Mouse (Mus musculus) heart, adult 18-20 months (tissue): ENCODE data around the gene Nfatc2ip. TPM values are rescaled to one million over a fixed set of nuclear protein-coding genes. Genes with fewer than 3 reads are reported as not detected.

Experiments used
- DNase-seq, 2 experiments: peaks; one replicate each; pipeline ENCODE4 v3.0.0; 2021 to 2022; ENCODE audit warnings: mixed read lengths in 1 of 2
- long read RNA-seq, 2 experiments: library from polyadenylated mRNA; stranded (forward); transcript quantifications; one replicate each; pipeline ENCODE4 v2.0.0; 2021
- total RNA-seq, 2 experiments: library from RNA; stranded (reverse); gene quantifications; 2 replicates each; pipeline ENCODE4 v1.2.3; 2021

Gene Nfatc2ip
- total RNA-seq: 1 to 10 TPM; 3.8 to 3.9 TPM
- long read RNA-seq, experiment 1, partial matches to known transcripts: 0 of 1 reads
- long read RNA-seq, experiment 1, other reads (novel, unspliced or antisense): 1 of 1 reads
- long read RNA-seq, experiment 2, partial matches to known transcripts: 1 of 2 reads
- long read RNA-seq, experiment 2, other reads (novel, unspliced or antisense): 0 of 2 reads

GRCm38 (mm10) chr7:126396298-126397119 is at the start of gene Nfatc2ip:
TSS of gene Nfatc2ip (minus strand) at chr7:126396737.
- DNase-seq: peak; percentile 98 to 99

- no peak for DNase-seq
Observed at GRCm38 (mm10) chr7:126446217-126446616, 49.7 kb upstream of the Nfatc2ip start.

DNA sequence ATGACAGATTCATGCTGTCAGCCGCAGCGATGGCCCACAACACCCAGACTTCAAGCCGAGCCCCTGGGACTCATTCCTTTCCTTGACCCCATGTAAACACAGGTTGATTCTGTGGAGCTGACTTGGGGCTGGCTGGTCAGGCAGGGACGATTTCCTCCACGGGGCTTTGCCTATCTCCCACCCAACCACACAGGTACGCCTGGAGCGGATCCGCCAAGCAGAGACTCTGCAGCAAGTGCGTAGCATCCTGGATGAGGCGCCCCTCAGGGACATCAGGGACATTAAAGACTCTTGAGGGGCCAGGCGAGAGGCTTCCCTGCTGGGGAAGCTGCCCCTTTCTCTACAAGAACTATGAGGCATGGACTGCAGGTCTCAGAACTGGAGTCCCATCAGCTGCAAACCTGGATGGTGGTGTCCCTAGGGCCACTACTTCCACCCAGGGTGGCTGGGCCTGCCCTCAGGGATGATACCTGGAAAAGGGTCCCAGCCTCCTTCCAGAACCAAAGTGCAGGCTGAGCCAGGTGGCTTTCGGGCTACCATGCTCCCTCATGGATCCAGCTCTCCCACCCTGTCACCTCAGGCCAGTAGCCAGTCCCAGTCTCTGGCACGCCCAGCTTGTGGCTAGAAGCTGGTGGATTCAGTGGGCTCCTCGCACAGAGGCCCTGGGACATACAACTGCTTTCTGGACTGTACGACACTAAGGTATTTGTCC is 48.7 kb upstream of the Nfatc2ip start:
- no peak for DNase-seq

DNA sequence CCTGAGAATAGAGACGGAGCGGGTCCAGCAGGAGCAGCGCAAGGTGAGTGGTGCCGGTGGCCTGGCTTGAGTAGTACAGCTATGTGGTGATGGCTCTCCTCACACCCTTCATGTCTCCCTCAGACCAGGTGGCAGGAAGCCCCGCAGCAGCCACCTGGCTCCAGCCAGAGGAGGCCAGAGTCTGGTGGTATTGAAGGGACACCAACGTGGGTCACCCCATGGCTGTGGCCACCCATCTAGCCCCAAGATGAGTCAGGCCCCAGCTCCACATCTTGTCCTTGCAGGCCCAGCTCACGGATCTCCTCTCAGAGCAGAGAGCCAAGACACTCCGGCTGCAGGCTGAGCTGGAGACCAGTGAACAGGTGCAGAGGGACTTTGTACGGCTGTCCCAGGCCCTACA is 48.0 kb upstream of the Nfatc2ip start:
- DNase-seq: no peak

DNA sequence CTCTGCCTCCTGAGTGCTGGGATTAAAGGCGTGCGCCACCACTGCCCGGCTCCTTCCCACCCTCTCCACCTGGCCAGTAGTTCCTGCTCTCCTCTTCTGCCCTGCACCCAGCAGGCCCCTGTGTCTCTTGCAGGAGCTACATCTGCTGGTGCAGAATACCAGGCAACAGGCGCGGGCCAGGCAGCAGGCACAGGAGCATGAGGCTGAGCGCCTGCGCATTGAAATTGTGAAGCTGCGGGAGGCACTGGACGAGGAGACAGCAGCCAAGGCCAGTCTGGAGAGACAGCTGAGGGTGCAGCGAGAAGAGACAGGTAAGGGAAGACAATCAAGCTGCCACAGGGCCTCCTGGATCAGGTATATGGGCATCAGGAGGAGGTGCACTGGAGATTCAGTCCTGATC is 47.5 kb upstream of the Nfatc2ip start:
- no peak for DNase-seq

- DNase-seq: no peak
Observed at GRCm38 (mm10) chr7:126440134-126440533, 43.6 kb upstream of the Nfatc2ip start.

- peak; percentile 34 to 79 for DNase-seq
Observed at GRCm38 (mm10) chr7:126436851-126437250, 40.3 kb upstream of the Nfatc2ip start.

- no peak for DNase-seq
Observed at GRCm38 (mm10) chr7:126435801-126436200, 39.3 kb upstream of the Nfatc2ip start.

GRCm38 (mm10) chr7:126434726-126435125 is 38.2 kb upstream of the Nfatc2ip start:
- no peak for DNase-seq

DNA sequence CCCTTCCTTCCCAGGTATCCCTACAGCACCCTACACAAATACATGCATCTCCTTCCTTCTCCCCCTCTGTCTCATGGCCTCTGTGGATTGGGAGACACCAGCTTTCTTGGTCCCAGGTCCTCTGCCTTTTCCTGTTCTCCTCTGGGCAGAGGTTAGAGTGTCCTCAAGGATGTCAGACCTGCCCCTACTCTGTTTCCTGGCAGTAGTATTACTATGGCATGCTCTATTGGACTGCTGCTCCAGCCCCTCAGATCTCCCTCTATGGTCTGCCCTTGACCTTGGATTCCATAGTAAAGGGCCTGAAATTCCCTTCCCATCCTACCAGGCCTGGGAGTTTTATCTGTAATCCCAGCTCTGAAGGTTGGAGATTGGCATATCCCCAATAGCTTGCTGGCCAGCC is 33.6 kb upstream of the Nfatc2ip start:
- DNase-seq: no peak

DNA sequence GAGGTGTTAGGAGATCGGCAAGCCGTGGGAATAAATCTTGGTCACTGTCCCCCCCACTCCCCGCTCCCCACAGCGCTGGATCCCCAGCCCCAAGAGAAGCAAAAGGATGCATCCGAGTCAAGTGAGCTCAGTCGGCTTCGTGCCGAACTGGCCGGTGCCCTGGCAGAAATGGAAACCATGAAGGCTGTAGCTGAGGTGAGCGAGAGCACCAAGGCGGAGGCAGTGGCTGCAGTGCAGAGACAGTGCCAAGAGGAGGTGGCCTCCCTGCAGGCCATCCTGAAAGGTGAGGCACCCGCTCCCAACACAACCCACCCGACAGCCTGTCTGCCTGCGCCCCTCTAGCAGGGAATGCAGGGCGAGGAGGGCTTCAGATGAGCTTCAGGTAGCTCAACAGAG is 33.0 kb upstream of the Nfatc2ip start:
- DNase-seq: no peak

GRCm38 (mm10) chr7:126428631-126429502 is 32.3 kb upstream of the Nfatc2ip start, which contains the start of gene Rabep2:
TSS of gene Rabep2 (plus strand) at chr7:126428759.
- peak; percentile 95 to 98 for DNase-seq

GRCm38 (mm10) chr7:126428154-126428553 is 31.6 kb upstream of the Nfatc2ip start:
- no peak for DNase-seq

DNA sequence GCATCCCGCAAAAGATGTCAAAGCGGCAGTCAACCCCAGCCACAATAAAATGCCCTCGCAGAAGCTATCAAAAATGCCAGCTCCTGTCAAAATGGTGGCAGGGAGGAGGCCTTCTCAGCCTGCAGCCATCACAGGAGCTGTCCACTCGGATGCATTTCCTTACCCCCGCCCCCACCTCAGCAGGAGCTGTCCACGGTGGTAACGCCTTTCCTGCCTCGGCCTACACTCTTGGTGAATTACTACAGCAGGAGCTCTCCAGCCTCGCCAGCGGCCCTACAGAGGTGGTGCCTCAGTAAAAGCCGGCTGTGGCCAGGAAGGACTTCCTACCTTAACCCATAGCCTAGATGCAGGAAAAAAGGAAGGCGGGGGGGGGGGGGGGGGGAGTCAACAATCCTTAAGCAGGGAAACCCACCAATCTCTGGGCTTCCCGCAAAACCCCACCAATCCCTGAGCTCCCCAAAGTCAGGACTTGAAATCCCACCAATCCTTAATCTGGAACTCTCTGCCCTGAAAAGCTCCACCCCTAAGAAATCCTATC is 30.9 kb upstream of the Nfatc2ip start:
- no peak for DNase-seq

GRCm38 (mm10) chr7:126424161-126424560 is 27.6 kb upstream of the Nfatc2ip start:
- no peak for DNase-seq

GRCm38 (mm10) chr7:126421756-126422155 is 25.2 kb upstream of the Nfatc2ip start:
- no peak for DNase-seq

- no peak for DNase-seq
Observed at GRCm38 (mm10) chr7:126418496-126418895, 22.0 kb upstream of the Nfatc2ip start.

DNA sequence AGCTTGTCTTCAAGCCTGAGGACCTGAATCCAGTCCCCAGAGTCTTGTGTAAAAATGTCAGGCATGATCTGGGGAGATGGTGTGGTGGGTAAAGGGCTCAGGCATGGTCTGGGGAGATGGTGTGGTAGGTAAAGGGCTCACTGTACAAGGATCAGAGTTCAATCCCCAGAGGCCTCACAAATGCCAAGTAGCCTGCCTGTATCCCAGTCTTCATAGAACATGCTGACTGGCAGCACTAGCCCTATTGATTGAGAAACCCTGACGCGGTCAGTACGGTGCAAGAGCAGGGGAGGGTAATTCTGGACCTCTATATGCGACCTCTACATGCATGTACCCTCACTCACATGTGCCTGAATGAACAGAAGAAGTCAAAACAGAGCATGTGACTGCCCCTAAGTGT is 21.1 kb upstream of the Nfatc2ip start:
- no peak for DNase-seq

DNA sequence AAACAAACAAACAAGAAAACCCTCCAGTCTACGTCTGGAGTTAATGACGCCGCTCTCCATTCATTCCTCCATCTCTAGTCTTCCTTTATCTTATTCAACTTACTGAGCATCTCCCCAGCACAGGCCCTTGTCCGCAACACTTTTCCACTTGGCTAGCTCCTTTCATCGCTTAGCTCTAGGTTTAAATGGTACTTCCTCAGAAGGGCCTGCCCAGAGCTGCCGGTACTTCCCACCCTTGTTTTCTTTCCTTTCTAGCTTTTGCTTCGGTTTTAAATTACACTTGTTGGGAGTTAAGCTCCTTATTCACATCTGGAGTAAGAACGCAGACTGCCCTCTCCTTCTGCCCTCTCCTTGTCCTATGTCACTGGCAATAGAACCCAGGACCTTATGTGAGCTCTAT is 20.5 kb upstream of the Nfatc2ip start:
- DNase-seq: no peak

DNA sequence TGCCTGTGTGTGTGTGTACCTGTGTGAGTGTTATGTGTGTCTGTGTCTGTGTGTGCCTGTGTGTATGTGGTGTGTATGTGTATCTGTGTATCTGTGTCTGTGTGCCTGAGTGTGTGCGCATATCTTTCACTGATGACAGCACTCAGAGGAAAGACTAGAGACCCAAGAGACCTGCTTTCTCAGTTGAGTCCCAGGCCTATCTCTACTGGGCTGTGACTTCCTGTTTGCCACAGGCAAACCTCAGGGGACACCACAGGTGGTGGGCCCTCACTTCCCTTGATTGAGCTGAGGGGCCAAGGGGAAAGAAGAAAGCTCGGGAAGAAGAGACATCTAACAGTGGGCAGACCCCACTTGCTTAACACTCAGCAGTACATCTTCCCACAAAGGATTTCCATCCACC is 20.1 kb upstream of the Nfatc2ip start:
- no peak for DNase-seq

GRCm38 (mm10) chr7:126414725-126415124 is 18.2 kb upstream of the Nfatc2ip start, which contains the start of gene Cd19:
TSS of gene Cd19 (minus strand) at chr7:126414889.
- DNase-seq: peak in 1 of 2 experiments; percentile 18

- no peak for DNase-seq
Observed at GRCm38 (mm10) chr7:126411061-126411460, 14.5 kb upstream of the Nfatc2ip start.
